Comparison of ENCODE assay signal across 25 mouse cellular contexts in the genomic region with DNA sequence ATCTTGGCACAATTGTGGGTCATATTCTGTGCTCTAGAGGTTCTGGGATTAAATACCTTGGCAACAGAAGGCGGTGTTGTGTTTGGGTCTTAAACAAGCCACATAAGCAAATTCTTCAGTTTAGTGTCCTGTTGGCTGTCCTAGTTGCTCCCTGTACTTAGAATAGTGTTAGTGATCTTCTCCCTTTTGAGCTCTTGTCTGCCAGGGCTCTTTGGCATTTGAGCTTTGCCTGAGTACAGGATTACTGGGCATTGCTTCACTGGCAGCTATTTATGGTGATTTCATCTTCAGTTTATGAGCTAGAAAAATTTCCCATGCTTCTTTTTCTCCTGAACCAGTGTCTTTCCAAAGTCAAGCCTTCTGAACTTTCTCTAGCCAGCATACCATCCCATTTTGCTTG.
"Had no signal": no experiment of that assay in that cellular context is flagged by ENCODE, and none has a peak within 500 bp of the region (broad histone marks: within the 10 kb centered on the region; RNA-seq: fewer than 3 reads in every experiment).

No protein-coding gene starts in this region.

- H3K4me3 ChIP-seq: forebrain, embryonic 15.5 days; heart, adult 2 months; heart, embryonic 12.5 days; hindbrain, embryonic 10.5 days; hindbrain, embryonic 12.5 days; intestine, embryonic 15.5 days; limb, embryonic 13.5 days; limb, embryonic 15.5 days; liver, embryonic 12.5 days had no signal

- H3K36me3 ChIP-seq: forebrain, embryonic 15.5 days; heart, embryonic 12.5 days; hindbrain, embryonic 10.5 days; hindbrain, embryonic 12.5 days; intestine, embryonic 15.5 days; limb, embryonic 13.5 days; limb, embryonic 15.5 days; liver, embryonic 12.5 days had no signal

- H3K9ac ChIP-seq: forebrain, embryonic 15.5 days; forebrain, postnatal 0 days; heart, embryonic 12.5 days; hindbrain, embryonic 12.5 days; hindbrain, embryonic 14.5 days; intestine, embryonic 15.5 days; limb, embryonic 13.5 days; limb, embryonic 15.5 days; liver, embryonic 12.5 days; liver, embryonic 14.5 days had no signal

- H3K4me1 ChIP-seq: forebrain, embryonic 15.5 days; heart, embryonic 12.5 days; hindbrain, embryonic 12.5 days; intestine, embryonic 15.5 days; limb, embryonic 13.5 days; limb, embryonic 15.5 days; liver, embryonic 12.5 days had no signal

- H3K4me2 ChIP-seq: forebrain, embryonic 15.5 days; heart, embryonic 12.5 days; hindbrain, embryonic 12.5 days; hindbrain, embryonic 14.5 days; intestine, embryonic 15.5 days; limb, embryonic 13.5 days; limb, embryonic 15.5 days; liver, embryonic 12.5 days had no signal

- H3K27ac ChIP-seq: forebrain, embryonic 15.5 days; heart, adult 2 months; hindbrain, embryonic 10.5 days; hindbrain, embryonic 12.5 days; hindbrain, embryonic 14.5 days; intestine, embryonic 15.5 days; limb, embryonic 13.5 days; limb, embryonic 15.5 days; liver, embryonic 12.5 days; liver, embryonic 14.5 days had no signal

- ATAC-seq: forebrain, embryonic 15.5 days; forebrain, postnatal 0 days; hindbrain, embryonic 16.5 days; inflammation-experienced regulatory T-cells, adult 6 months; intestine, embryonic 15.5 days; intestine, postnatal 0 days; liver, embryonic 12.5 days had no signal

- H3K27me3 ChIP-seq: forebrain, embryonic 15.5 days; heart, embryonic 12.5 days; hindbrain, embryonic 12.5 days; intestine, embryonic 15.5 days; limb, embryonic 13.5 days; limb, embryonic 15.5 days; liver, embryonic 12.5 days had no signal

- H3K9me3 ChIP-seq: forebrain, embryonic 15.5 days; heart, embryonic 12.5 days; hindbrain, embryonic 10.5 days; hindbrain, embryonic 12.5 days; intestine, embryonic 15.5 days; limb, embryonic 13.5 days; limb, embryonic 15.5 days; liver, embryonic 12.5 days had no signal

- DNase-seq: forebrain, postnatal 0 days; heart, adult 2 months; heart, postnatal 10 days; heart, postnatal 4 days; kidney, adult 18-20 months; kidney, adult 8-10 months; kidney, postnatal 10 days; kidney, postnatal 25 days; kidney, postnatal 4 days; layer of hippocampus, adult 9-11 months; layer of hippocampus, postnatal 36 days; left cerebral cortex, postnatal 4 days had no signal
